Mouse (Mus musculus) embryonic facial prominence, embryonic 14.5 days (tissue): ENCODE measurements around the gene Hivep2. TPM values are rescaled to one million over a fixed set of nuclear protein-coding genes. Genes with fewer than 3 reads are reported as not detected.

Experiments used
- ATAC-seq: fragments of 200-750 bp; cut with Nextera tagmentation; 2 replicates; pipeline ENCODE4 v1.8.0; 2017; ENCODE audit warnings: low read depth, moderate number of reproducible peaks, moderate TSS enrichment
- DNase-seq: peaks from one replicate; pipeline ENCODE4 v3.0.0-alpha.2; 2015; ENCODE audit warnings: low spot score
- H3K27ac ChIP-seq: fragments of 300-500 bp; sonication (generic); replicated peaks from 2 replicates; pipeline ENCODE4 v1.5.1; 2014; ENCODE audit warnings: low read depth, mild to moderate bottlenecking, low read length, moderate library complexity
- H3K27me3 ChIP-seq: fragments of 300-500 bp; sonication (generic); replicated peaks from 2 replicates; pipeline ENCODE4 v1.6.1; 2014; ENCODE audit warnings: low read length; ENCODE audit not compliant: control insufficient read depth, insufficient read depth
- H3K36me3 ChIP-seq: fragments of 300-500 bp; sonication (generic); 2 replicates; pipeline ENCODE4 v1.6.1; 2014; ENCODE audit warnings: low read length, mixed read lengths; ENCODE audit not compliant: control insufficient read depth, insufficient read depth
- H3K4me1 ChIP-seq: fragments of 300-500 bp; sonication (generic); 2 replicates; pipeline ENCODE4 v1.6.1; 2014; ENCODE audit warnings: antibody characterized with exemption, low read length; ENCODE audit not compliant: control insufficient read depth, insufficient read depth
- H3K4me2 ChIP-seq: fragments of 300-500 bp; sonication (generic); 2 replicates; pipeline ENCODE4 v1.6.1; 2014; ENCODE audit warnings: low read depth, mild to moderate bottlenecking, low read length, moderate library complexity, mixed read lengths
- H3K4me3 ChIP-seq: fragments of 300-500 bp; sonication (generic); 2 replicates; pipeline ENCODE4 v1.5.1; 2014; ENCODE audit warnings: low read depth, mild to moderate bottlenecking, low read length
- H3K9ac ChIP-seq: fragments of 300-500 bp; sonication (generic); 2 replicates; pipeline ENCODE4 v1.6.1; 2014; ENCODE audit warnings: low read depth, mild to moderate bottlenecking, low read length, moderate library complexity, mixed read lengths
- H3K9me3 ChIP-seq: fragments of 300-500 bp; sonication (generic); 2 replicates; pipeline ENCODE4 v1.6.1; 2016; ENCODE audit warnings: low read length; ENCODE audit not compliant: control insufficient read depth
- WGBS: fragments of 180-500 bp; shearing (Covaris S2); extraction: QIAGEN DNeasy Blood & Tissue Kit; methylation state at CpG from one replicate; pipeline ENCODE4 v1.1.7; 2014; 5-methylcytosine and 5-hydroxymethylcytosine counted together
- polyA plus RNA-seq: library from polyadenylated mRNA; unstranded; fragments of >200 nt; fragmentation: Nextera tagmentation; extraction: Ambion mirVana; gene quantifications from 2 replicates; pipeline ENCODE4 v1.2.1, GENCODE M21; 2014

Hivep2 gene
- polyA plus RNA-seq, 1 experiment from 2014 or later, result 14.8 TPM

GRCm38 (mm10) chr10:13943706-13944105, 22.2 kb upstream of the Hivep2 start:
- H3K27me3 ChIP-seq, result no peaks in the 10 kb centered on the region
- DNase-seq (no peak), ATAC-seq (no peak)
- H3K4me2 ChIP-seq, result no peak overlapping the region
- no peak overlapping the region for H3K9ac ChIP-seq
- 50% methylated on average over 3 of the region's 3 CpGs for WGBS
- H3K4me3 ChIP-seq, result no peak overlapping the region
- no peaks in the 10 kb centered on the region for H3K36me3 ChIP-seq
- no peak overlapping the region for H3K27ac ChIP-seq
- no peaks in the 10 kb centered on the region for H3K4me1 ChIP-seq
- no peaks in the 10 kb centered on the region for H3K9me3 ChIP-seq

- ATAC-seq, result no peak
- H3K4me3 ChIP-seq, result no peak overlapping the region
- no peak overlapping the region for H3K9ac ChIP-seq
- DNase-seq, result no peak
- no peak overlapping the region for H3K4me2 ChIP-seq
- H3K36me3 ChIP-seq, result no peaks in the 10 kb centered on the region
- H3K27ac ChIP-seq, result no peak overlapping the region
- WGBS, result 74% methylated on average over 7 of the region's 7 CpGs
- no peaks in the 10 kb centered on the region for H3K4me1 ChIP-seq
- H3K27me3 ChIP-seq, result no peaks in the 10 kb centered on the region
- H3K9me3 ChIP-seq, result no peaks in the 10 kb centered on the region
Observed at GRCm38 (mm10) chr10:13946498-13946897, 19.4 kb upstream of the Hivep2 start.

GRCm38 (mm10) chr10:13962965-13963364, 2.9 kb upstream of the Hivep2 start:
- peaks cover under 1% of the 10 kb centered on the region; the same call in 1 of the 2 replicates for H3K4me1 ChIP-seq
- no peak for DNase-seq
- H3K9ac ChIP-seq, result no peak overlapping the region

GRCm38 (mm10) chr10:13963908-13964500, 1.9 kb upstream of the Hivep2 start:
- ATAC-seq, result no peak
- no peak for DNase-seq
- WGBS, result 12% methylated on average over 8 of the region's 8 CpGs
- H3K4me3 ChIP-seq, result peak overlapping the region; percentile 75
- peaks cover 3% of the 10 kb centered on the region; the same call in 1 of the 2 replicates for H3K4me1 ChIP-seq
- H3K9me3 ChIP-seq, result no peaks in the 10 kb centered on the region
- H3K9ac ChIP-seq, result peak overlapping the region; percentile 92
- no peaks in the 10 kb centered on the region for H3K36me3 ChIP-seq
- 0 out of 2 replicates have a peak, but pooled peaks cover 2% of the 10 kb centered on the region for H3K27me3 ChIP-seq
- peak overlapping the region; percentile 94 for H3K4me2 ChIP-seq
- peak overlapping the region; percentile 99; the same call in 1 of the 2 replicates for H3K27ac ChIP-seq

More at GRCm38 (mm10) chr10:13962965-13963364, 2.9 kb upstream of the Hivep2 start:
- no peaks in the 10 kb centered on the region for H3K9me3 ChIP-seq
- no peak overlapping the region for H3K4me3 ChIP-seq
- H3K4me2 ChIP-seq, result no peak overlapping the region
- 52% methylated on average over 2 of the region's 2 CpGs for WGBS
- H3K36me3 ChIP-seq, result no peaks in the 10 kb centered on the region
- ATAC-seq, result no peak
- no peak overlapping the region for H3K27ac ChIP-seq
- H3K27me3 ChIP-seq, result 0 out of 2 replicates have a peak, but pooled peaks cover 2% of the 10 kb centered on the region

GRCm38 (mm10) chr10:13964501-13965281, 1.2 kb upstream of the Hivep2 start:
- Histone ChIP-seq H3K36me3 (no peaks in the 10 kb centered on the region), H3K9ac (peak overlapping the region; percentile 92), H3K9me3 (no peaks in the 10 kb centered on the region), H3K4me1 (peaks cover 3% of the 10 kb centered on the region; the same call in 1 of the 2 replicates), H3K4me3 (peak overlapping the region; percentile 75), H3K27ac (peak overlapping the region; percentile 99), H3K27me3 (0 out of 2 replicates have a peak, but pooled peaks cover 2% of the 10 kb centered on the region), H3K4me2 (peak overlapping the region; percentile 94)
- peak; percentile 45 for ATAC-seq
- WGBS, result under 1% methylated on average over 44 of the region's 65 CpGs
- DNase-seq, result peak; percentile 85

- Histone ChIP-seq H3K9me3 (no peaks in the 10 kb centered on the region), H3K27ac (peak overlapping the region; percentile 99), H3K27me3 (0 out of 2 replicates have a peak, but pooled peaks cover 2% of the 10 kb centered on the region), H3K4me3 (peak overlapping the region; percentile 75), H3K4me1 (peaks cover 3% of the 10 kb centered on the region; the same call in 1 of the 2 replicates), H3K9ac (peak overlapping the region; percentile 92), H3K36me3 (no peaks in the 10 kb centered on the region), H3K4me2 (peak overlapping the region; percentile 94)
- ATAC-seq, result peak; percentile 85
- peak; percentile 96 for DNase-seq
- under 1% methylated on average over 31 of the region's 54 CpGs for WGBS
Observed at GRCm38 (mm10) chr10:13965316-13965973, 430 bp upstream of the Hivep2 start.

GRCm38 (mm10) chr10:13966830-13967450, 1.1 kb downstream of the Hivep2 start:
- H3K9ac ChIP-seq, result peak overlapping the region; percentile 92
- H3K27me3 ChIP-seq, result 0 out of 2 replicates have a peak, but pooled peaks cover 2% of the 10 kb centered on the region
- H3K4me2 ChIP-seq, result peak overlapping the region; percentile 94
- peak overlapping the region; percentile 99 for H3K27ac ChIP-seq
- H3K4me3 ChIP-seq, result peak overlapping the region; percentile 75
- DNase-seq (peak; percentile 81), ATAC-seq (peak; percentile 47)
- no peaks in the 10 kb centered on the region for H3K36me3 ChIP-seq
- under 1% methylated on average over 35 of the region's 66 CpGs for WGBS
- H3K4me1 ChIP-seq, result peaks cover 3% of the 10 kb centered on the region; the same call in 1 of the 2 replicates
- H3K9me3 ChIP-seq, result no peaks in the 10 kb centered on the region
